Mouse (Mus musculus): ENCODE measurements around the gene Neurl1b.

DNA sequence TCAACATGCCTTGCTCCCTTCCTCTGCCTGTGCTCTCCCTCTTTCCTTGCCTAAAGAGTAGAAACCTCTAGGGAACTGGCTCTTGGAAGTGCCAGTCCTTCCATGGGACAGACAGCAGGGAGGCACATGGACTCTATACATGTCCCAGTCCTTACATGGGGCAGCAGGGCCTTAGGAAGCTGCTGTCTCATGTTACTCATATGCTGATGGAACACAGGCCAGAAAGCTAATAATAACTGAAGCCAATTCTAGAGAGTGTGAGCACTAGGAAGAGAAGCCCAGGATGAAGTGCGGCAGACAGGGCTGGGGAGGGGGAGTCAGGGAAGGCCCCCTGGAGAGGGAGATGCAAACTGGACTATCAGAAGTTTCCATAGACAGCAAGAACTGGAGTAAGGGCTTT, 38.2 kb upstream of the Neurl1b start:
- no peak for TF ChIP-seq ZNF384 (IDR thresholded peaks at IDR 0.05; ENCODE audit: low read depth, low read length)
- no peak for TF ChIP-seq CHD2 (IDR thresholded peaks at IDR 0.05; ENCODE audit: low read depth, low read length)
- TF ChIP-seq MAFK (IDR thresholded peaks at IDR 0.05; ENCODE audit: insufficient read depth, low read depth, low read length), result no peak

Measured in ES-E14 (cell line).